Mouse (Mus musculus) left cerebral cortex, adult 2 months (tissue): Measurements from ENCODE around the gene Il27ra. TPM values are rescaled to one million over a fixed set of nuclear protein-coding genes. Genes with fewer than 3 reads are reported as not detected.

Source experiments
- DNase-seq, 2 experiments: peaks; one replicate each; pipeline ENCODE4 v3.0.0; 2021 to 2022; ENCODE audit warnings: low spot score in 2 of 2, mixed read lengths in 1 of 2; ENCODE audit errors: extremely low spot score in 1 of 2
- H3K27ac ChIP-seq: fragments of 200-600 bp; 2 replicates; pipeline ENCODE4 v1.8.1; 2022
- H3K4me3 ChIP-seq: fragments of 200-600 bp; 2 replicates; pipeline ENCODE4 v1.8.1; 2022
- CTCF ChIP-seq: fragments of 200-600 bp; IDR thresholded peaks from 2 replicates; pipeline ENCODE4 v1.8.1; 2022; ENCODE audit warnings: antibody characterized with exemption, mild to moderate bottlenecking, moderate library complexity
- intact Hi-C: fragments of 180-260 bp; cut with DNase I; formaldehyde crosslinking; loops from one replicate; pipeline ENCODE4 v1.15.1; 2025
- long read RNA-seq, 2 experiments: library from polyadenylated mRNA; stranded (forward); transcript quantifications; one replicate each; pipeline ENCODE4 v2.0.0; 2021; ENCODE audit warnings: borderline mapping rate in 2 of 2
- total RNA-seq, 2 experiments: library from RNA; stranded (reverse); gene quantifications; 2 replicates each; pipeline ENCODE4 v1.2.3; 2021

Gene Il27ra
- under 1 TPM; 0.23 to 0.41 TPM for total RNA-seq
- long read RNA-seq, experiment 1, partial matches to known transcripts, result 0 of 1 reads
- long read RNA-seq, experiment 1, other reads (novel, unspliced or antisense), result 0 of 1 reads
- long read RNA-seq, experiment 2, partial matches to known transcripts, result 0 of 2 reads
- long read RNA-seq, experiment 2, other reads (novel, unspliced or antisense), result 2 of 2 reads

- DNase-seq, result peak in 1 of 2 experiments; percentile 37
- intact Hi-C loops, result loop anchor here (5.0 kb wide), 1 partner anchor 130 kb away; no protein-coding TSS in a partner anchor
Observed at GRCm38 (mm10) chr8:84042066-84042947, at the start of gene Il27ra. Il27ra (minus strand) TSS chr8:84042589.

GRCm38 (mm10) chr8:84090585-84090984 lies 48.2 kb upstream of the Il27ra start:
- Histone ChIP-seq H3K27ac (no peak overlapping the region), H3K4me3 (no peak overlapping the region)
- intact Hi-C loops, result no loop called here
- TF ChIP-seq CTCF, result no peak
- no peak for DNase-seq

More at GRCm38 (mm10) chr8:84042066-84042947, at the start of gene Il27ra:
- peak within 1 kb of the TSS; percentile 38 for H3K4me3 ChIP-seq
- no peak within 1 kb of the TSS for H3K27ac ChIP-seq
- TF ChIP-seq CTCF, result peak; percentile 70

- Histone ChIP-seq H3K27ac (no peak overlapping the region), H3K4me3 (no peak overlapping the region)
- TF ChIP-seq CTCF, result no peak
- intact Hi-C loops, result no loop called here
- no peak for DNase-seq
Observed at GRCm38 (mm10) chr8:84089277-84089676, 46.9 kb upstream of the Il27ra start.

GRCm38 (mm10) chr8:84087821-84088220 lies 45.4 kb upstream of the Il27ra start:
- no peak for DNase-seq
- no peak for TF ChIP-seq CTCF
- intact Hi-C loops, result no loop called here
- Histone ChIP-seq H3K4me3 (no peak overlapping the region), H3K27ac (no peak overlapping the region)

- no peak for DNase-seq
Observed at GRCm38 (mm10) chr8:84087156-84087555, 44.8 kb upstream of the Il27ra start.

GRCm38 (mm10) chr8:84084341-84085115 lies 42.1 kb upstream of the Il27ra start:
- no peak for DNase-seq
- no peak overlapping the region for H3K4me3 ChIP-seq
- TF ChIP-seq CTCF, result no peak
- intact Hi-C loops, result no loop called here
- H3K27ac ChIP-seq, result no peak overlapping the region

More at GRCm38 (mm10) chr8:84087156-84087555, 44.8 kb upstream of the Il27ra start:
- no peak overlapping the region for H3K27ac ChIP-seq
- intact Hi-C loops, result no loop called here
- TF ChIP-seq CTCF, result no peak
- no peak overlapping the region for H3K4me3 ChIP-seq

GRCm38 (mm10) chr8:84083829-84084241 lies 41.4 kb upstream of the Il27ra start:
- Histone ChIP-seq H3K27ac (no peak overlapping the region), H3K4me3 (no peak overlapping the region)
- DNase-seq, result no peak
- TF ChIP-seq CTCF, result no peak; the same call in 1 of the 2 replicates
- intact Hi-C loops, result no loop called here

- H3K27ac ChIP-seq, result no peak overlapping the region
- no peak for DNase-seq
- no peak for TF ChIP-seq CTCF
- H3K4me3 ChIP-seq, result no peak overlapping the region
- intact Hi-C loops, result no loop called here
Observed at GRCm38 (mm10) chr8:84079206-84079605, 36.8 kb upstream of the Il27ra start.

- TF ChIP-seq CTCF, result no peak
- Histone ChIP-seq H3K27ac (no peak overlapping the region), H3K4me3 (no peak overlapping the region)
- intact Hi-C loops, result no loop called here
- DNase-seq, result no peak
Observed at GRCm38 (mm10) chr8:84076849-84077248, 34.5 kb upstream of the Il27ra start.

- DNase-seq, result no peak
- intact Hi-C loops, result no loop called here
- no peak overlapping the region for H3K27ac ChIP-seq
- no peak overlapping the region for H3K4me3 ChIP-seq
- TF ChIP-seq CTCF, result no peak; the same call in 1 of the 2 replicates
Observed at GRCm38 (mm10) chr8:84076412-84076811, 34.0 kb upstream of the Il27ra start.

GRCm38 (mm10) chr8:84073230-84073976 lies 31.0 kb upstream of the Il27ra start:
- Histone ChIP-seq H3K4me3 (no peak overlapping the region), H3K27ac (peak overlapping the region; percentile 30; the same call in 1 of the 2 replicates)
- intact Hi-C loops, result no loop called here
- DNase-seq, result peak in 1 of 2 experiments; percentile 16
- TF ChIP-seq CTCF, result no peak
